Mouse (Mus musculus): Measurements from ENCODE around the gene Rtn3. TPM values are rescaled to one million over a fixed set of nuclear protein-coding genes. Genes with fewer than 3 reads are reported as not detected.

Rtn3 gene
- polyA plus RNA-seq, 1 experiment: 4.2 TPM

DNA sequence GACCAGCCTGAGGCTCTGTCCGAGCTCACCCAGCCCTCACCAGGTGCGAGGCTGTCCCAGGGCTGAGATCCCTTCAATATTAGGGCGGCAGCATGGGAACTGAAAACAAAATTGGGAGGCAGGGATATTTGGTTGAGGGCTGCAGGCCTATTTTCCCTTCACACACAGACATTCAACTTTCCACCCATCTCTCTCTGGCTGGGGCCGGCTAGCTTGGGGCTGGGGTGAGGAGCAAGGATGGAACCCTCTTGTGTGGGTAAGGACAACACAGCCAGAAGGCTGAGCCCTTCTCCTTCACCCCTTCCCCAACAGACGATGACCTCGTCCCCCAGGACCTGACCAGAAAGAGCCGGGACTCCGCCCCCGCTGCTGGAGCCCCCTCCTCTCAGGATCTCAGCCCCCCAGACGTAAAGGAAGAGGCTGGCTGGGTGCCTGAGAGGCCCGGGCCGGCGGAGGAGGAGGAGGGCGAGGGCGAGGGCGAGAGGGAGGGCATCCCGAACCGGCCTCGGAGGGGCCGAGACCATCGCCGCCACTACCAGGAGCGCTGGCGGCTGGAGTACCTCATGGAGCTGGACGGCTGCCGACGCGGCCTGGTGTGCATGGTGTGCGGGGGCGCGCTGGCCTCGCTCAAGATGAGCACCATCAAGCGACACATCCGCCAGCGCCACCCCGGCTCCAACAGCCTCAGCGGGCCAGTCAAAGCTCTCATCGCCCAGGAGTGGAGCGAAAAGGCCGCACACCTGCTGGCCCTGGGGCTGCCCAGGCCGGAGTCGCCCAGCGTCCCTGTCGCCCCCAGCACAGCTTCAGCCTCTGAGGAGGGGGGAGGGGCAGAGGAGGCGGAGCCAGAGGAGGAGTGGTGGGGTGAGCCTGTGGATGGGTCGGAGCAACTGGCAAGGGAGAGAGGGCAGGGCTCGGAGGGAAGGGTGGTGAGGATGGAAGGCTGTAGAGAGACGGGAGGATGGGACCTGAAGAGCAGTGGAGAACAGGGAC is 61.2 kb downstream of the Rtn3 start:
- TF ChIP-seq TAL1 (IDR thresholded peaks at IDR 0.05; ENCODE audit: low read length) (no peak), GATA1 (IDR thresholded peaks at IDR 0.05; ENCODE audit: low read length) (no peak)
- no peak overlapping the region for H3K4me3 ChIP-seq (replicated peaks)
- H3K36me3 ChIP-seq (ENCODE audit: control insufficient read depth): peaks cover 68% of the 10 kb centered on the region
- H3K27me3 ChIP-seq (ENCODE audit: control insufficient read depth): peaks cover 13% of the 10 kb centered on the region
- peaks cover 47% of the 10 kb centered on the region for H3K4me1 ChIP-seq (ENCODE audit: control insufficient read depth)
- peaks cover 7% of the 10 kb centered on the region for H3K9me3 ChIP-seq (ENCODE audit: control insufficient read depth, low read length)

DNA sequence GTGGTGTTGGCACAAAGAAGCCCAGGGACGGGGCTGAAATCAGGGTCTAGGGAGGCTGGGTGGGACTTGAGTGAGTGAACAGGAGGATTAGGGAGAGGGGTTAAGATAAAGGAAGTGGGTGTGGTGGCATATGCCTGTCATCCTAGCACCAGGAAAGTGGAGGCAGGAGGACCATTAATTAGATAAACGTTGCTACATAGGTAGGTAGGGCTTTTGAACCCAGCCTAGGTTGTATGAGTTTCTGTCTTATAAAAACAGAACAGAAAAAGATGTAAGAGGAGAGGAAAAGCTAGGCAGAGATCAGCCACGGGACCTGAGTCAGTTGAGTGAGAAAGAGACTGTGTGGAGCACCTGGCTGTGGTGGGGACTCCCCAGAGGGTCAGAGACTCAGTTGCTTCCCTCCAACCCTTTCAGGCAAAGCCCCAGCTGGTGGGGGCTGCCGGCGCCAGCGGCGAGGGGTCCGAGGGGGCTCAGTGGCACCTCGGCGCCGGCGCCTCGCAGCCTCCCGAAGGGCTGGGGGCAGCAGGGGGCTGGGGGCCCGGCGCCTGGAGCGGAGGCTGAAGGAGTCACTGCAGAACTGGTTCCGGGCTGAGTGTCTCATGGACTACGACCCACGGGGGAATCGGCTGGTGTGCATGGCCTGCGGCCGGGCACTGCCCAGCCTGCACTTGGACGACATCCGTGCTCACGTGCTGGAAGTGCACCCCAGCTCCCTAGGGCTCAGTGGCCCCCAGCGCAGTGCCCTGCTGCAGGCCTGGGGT is 62.1 kb downstream of the Rtn3 start:
- no peak overlapping the region for H3K4me3 ChIP-seq (replicated peaks)
- TF ChIP-seq TAL1 (IDR thresholded peaks at IDR 0.05; ENCODE audit: low read length) (no peak), GATA1 (IDR thresholded peaks at IDR 0.05; ENCODE audit: low read length) (no peak)
- peaks cover 54% of the 10 kb centered on the region for H3K4me1 ChIP-seq (ENCODE audit: control insufficient read depth)
- H3K36me3 ChIP-seq (ENCODE audit: control insufficient read depth): peaks cover 59% of the 10 kb centered on the region
- peaks cover 21% of the 10 kb centered on the region for H3K27me3 ChIP-seq (ENCODE audit: control insufficient read depth)
- peaks cover 7% of the 10 kb centered on the region for H3K9me3 ChIP-seq (ENCODE audit: control insufficient read depth, low read length)

DNA sequence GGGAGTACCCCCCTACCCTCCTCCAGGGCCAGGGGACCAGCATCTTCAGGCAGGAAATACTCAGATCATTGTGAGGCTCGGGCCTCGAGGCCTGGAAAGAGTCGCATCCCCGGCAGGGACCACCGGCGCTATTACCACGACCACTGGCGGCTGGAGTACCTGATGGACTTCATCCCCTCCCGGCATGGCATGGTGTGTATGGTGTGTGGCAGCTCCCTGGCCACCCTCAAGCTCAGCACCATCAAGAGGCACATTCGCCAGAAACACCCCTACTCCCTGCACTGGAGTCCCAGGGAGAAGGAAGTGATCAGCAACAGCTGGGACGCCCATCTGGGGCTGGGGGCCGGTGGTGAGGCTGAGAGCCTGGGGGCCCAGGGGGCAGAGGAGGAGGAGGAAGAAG is 63.0 kb downstream of the Rtn3 start:
- H3K9me3 ChIP-seq (ENCODE audit: control insufficient read depth, low read length): peaks cover 7% of the 10 kb centered on the region
- peaks cover 31% of the 10 kb centered on the region for H3K27me3 ChIP-seq (ENCODE audit: control insufficient read depth)
- peaks cover 54% of the 10 kb centered on the region for H3K4me1 ChIP-seq (ENCODE audit: control insufficient read depth)
- H3K4me3 ChIP-seq (replicated peaks): no peak overlapping the region
- peaks cover 51% of the 10 kb centered on the region for H3K36me3 ChIP-seq (ENCODE audit: control insufficient read depth)
- TF ChIP-seq GATA1 (IDR thresholded peaks at IDR 0.05; ENCODE audit: low read length) (no peak), TAL1 (IDR thresholded peaks at IDR 0.05; ENCODE audit: low read length) (no peak)

DNA sequence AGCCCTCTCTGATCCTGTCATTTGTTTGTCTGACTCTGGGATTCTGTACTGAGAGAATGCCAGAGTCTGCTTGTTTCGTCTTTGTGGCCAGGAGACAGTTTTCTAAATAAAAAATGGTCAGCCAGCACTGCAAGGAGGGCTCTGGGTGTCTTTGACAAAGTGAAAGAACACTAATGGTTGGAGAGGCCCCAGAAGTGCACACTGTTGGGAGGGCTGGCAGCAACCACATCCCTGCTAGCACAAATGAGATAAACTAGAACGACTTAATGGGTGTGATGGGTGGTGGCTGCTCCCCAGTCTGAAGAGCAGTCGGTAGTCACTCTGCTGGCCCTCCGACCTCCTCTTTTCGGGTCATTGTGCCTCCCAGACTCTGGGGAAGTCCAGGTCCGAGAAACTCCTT is 63.9 kb downstream of the Rtn3 start:
- Histone ChIP-seq H3K4me1 (ENCODE audit: control insufficient read depth) (peaks cover 54% of the 10 kb centered on the region), H3K4me3 (replicated peaks) (peak overlapping the region; percentile 68), H3K9me3 (ENCODE audit: control insufficient read depth, low read length) (peaks cover 7% of the 10 kb centered on the region), H3K36me3 (ENCODE audit: control insufficient read depth) (peaks cover 41% of the 10 kb centered on the region), H3K27me3 (ENCODE audit: control insufficient read depth) (peaks cover 39% of the 10 kb centered on the region)
- no peak for TF ChIP-seq TAL1 (IDR thresholded peaks at IDR 0.05; ENCODE audit: low read length)
- no peak for TF ChIP-seq GATA1 (IDR thresholded peaks at IDR 0.05; ENCODE audit: low read length)

DNA sequence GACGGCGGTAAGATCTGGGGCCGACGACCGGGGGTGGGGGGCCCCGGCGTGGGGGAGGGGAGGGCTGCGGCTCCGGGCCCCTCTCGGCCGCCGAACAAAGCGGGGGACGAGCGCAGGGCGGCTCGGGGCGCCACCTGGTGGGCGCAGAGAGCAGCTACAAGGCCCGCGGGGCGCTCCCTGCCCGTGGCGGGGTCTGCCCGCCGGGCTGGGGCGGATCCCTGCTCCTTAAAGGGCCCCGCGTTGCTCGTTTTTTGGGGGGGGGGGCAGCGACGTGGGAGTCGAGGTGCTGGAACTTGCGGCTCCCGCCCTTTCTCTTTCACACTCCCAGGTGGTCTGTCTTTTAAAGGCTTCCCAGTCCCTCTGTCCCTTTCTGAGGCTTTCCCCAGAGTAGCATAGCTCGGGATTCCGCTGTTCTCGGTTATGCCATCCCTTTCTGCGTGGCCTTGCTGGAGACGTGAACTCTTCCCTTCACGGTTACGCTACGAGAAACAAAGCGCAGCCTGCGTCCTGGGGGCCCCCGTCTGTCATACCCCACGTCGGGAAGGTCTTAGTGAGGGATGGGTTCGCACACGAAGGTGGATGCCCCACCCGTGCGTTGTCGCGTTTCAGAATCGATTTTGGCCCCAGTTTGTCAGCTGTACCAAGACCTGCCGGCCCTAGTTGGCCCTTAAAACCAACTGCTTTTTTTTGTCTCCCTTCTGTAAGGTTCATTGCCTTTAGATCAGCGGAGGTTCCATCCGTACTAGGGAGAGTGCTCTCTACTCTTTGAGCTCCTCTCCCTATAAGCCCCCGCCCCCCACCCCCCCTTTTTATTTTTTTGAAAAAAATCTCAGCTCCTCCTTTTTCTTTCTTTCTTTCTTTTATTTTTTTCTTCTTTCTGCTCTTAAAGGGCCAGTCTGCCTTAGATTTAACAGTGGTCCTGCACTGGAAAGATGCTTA is 64.9 kb downstream of the Rtn3 start:
- Histone ChIP-seq H3K4me3 (replicated peaks) (peak overlapping the region; percentile 68), H3K27me3 (ENCODE audit: control insufficient read depth) (peaks cover 44% of the 10 kb centered on the region), H3K36me3 (ENCODE audit: control insufficient read depth) (peaks cover 32% of the 10 kb centered on the region), H3K4me1 (ENCODE audit: control insufficient read depth) (peaks cover 51% of the 10 kb centered on the region), H3K9me3 (ENCODE audit: control insufficient read depth, low read length) (peaks cover 7% of the 10 kb centered on the region)
- no peak for TF ChIP-seq GATA1 (IDR thresholded peaks at IDR 0.05; ENCODE audit: low read length)
- TF ChIP-seq TAL1 (IDR thresholded peaks at IDR 0.05; ENCODE audit: low read length): no peak

DNA sequence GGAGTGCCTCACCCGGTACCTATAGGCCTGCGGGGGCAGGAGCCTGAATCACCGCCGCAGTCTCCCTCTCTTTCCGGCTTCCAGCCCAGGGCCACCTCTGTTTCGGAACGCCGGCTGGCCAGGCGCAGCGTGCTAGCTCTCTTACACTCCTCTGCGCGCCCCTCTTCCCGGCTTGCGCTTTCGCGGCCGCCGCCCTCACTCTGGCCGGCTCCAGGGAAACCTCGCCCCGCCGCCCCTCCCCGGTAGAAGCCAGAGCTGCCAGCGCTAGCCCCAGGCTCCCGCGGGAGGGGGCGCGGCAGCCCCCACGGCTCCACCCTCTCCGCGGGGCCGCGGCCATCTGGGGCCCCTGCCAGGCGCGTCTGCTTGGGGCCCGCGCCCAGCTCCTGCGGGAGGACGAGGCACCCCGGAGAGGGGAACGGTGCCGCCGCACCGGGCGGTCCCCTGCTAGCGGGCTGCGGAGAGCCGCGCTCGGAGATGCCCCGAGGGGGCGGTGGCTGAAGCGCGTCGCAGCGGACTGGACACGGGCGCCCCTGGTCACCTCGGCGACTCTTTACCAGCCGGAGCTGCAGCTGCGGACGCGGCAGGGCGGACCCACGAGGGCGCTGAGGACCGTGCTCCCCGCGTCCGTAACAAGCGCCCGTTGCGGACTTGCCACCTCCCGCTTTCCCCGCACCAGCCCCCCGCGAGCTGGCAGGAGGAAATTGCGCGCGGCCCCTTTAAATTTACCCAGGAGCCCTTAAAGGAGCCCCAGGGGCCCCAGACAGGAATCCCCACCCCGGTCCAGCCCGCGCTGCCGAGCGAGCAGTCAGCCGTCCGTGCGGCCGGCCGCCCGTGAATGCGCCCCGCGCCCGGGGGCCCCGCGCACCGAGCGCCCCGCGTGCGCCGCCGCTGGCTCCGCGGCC is 66.0 kb downstream of the Rtn3 start, which contains the start of gene 2700081O15Rik:
TSS of gene 2700081O15Rik (plus strand) at position 792 of the 902 bp plus-strand sequence.
- Histone ChIP-seq H3K4me1 (ENCODE audit: control insufficient read depth) (peaks cover 46% of the 10 kb centered on the region), H3K27me3 (ENCODE audit: control insufficient read depth) (peaks cover 45% of the 10 kb centered on the region), H3K36me3 (ENCODE audit: control insufficient read depth) (peaks cover 21% of the 10 kb centered on the region), H3K4me3 (replicated peaks) (peak within 1 kb of the TSS; percentile 68), H3K9me3 (ENCODE audit: control insufficient read depth, low read length) (no peaks in the 10 kb centered on the region; the same call in 1 of the 2 replicates)
- no peak for TF ChIP-seq GATA1 (IDR thresholded peaks at IDR 0.05; ENCODE audit: low read length)
- no peak for TF ChIP-seq TAL1 (IDR thresholded peaks at IDR 0.05; ENCODE audit: low read length)

DNA sequence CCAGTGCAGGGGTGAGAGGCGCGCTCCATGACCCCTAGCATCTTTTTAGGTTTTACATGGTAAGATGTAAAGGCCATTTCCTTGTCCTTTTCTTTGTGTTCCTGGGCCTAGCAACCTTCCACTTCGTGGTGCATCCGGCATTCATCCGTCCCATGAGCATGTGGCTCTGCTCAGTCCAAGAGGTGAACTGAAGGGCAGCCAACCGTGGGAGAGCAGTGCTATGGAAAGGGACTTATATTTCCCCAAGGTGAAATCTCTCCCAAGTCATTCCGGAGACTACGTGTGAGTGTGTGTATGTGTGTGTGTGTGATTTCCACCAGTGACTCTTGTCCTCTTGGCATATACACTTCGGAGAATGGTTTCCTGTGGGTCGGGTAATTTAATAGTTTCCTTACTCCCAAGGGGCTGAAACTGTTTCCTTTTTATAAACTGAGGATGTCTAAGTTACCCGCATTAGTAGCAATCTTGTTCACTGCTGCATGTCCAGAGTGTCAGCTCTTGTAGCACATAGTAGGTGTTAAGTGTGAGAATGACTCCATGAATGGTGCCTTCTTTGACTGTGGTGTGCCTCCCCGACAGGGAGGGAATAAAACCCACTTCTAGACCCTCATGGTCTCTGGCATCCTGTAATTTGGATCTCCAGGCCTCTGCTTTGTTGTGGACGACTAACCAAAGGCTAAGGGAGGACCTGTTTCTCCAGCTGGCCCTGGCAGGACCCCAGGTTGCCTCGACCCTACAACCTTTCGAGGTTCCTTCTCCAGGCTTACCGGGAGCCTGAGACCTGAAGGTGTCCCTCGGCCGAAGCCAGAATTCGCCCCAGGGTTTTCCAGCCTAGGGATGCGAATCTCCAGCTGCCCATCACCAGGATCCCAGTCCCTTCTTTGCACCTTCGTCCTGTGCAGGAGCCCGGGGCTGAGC is 66.9 kb downstream of the Rtn3 start:
- peaks cover 12% of the 10 kb centered on the region for H3K36me3 ChIP-seq (ENCODE audit: control insufficient read depth)
- peaks cover 42% of the 10 kb centered on the region for H3K4me1 ChIP-seq (ENCODE audit: control insufficient read depth)
- no peaks in the 10 kb centered on the region for H3K9me3 ChIP-seq (ENCODE audit: control insufficient read depth, low read length)
- peak overlapping the region; percentile 68 for H3K4me3 ChIP-seq (replicated peaks)
- H3K27me3 ChIP-seq (ENCODE audit: control insufficient read depth): peaks cover 46% of the 10 kb centered on the region
- TF ChIP-seq GATA1 (IDR thresholded peaks at IDR 0.05; ENCODE audit: low read length) (no peak), TAL1 (IDR thresholded peaks at IDR 0.05; ENCODE audit: low read length) (no peak)
